Mouse (Mus musculus) lung, adult 18-20 months (tissue): ENCODE data around the gene Jakmip3.

Experiments
- DNase-seq, 2 experiments: peaks; one replicate each; pipeline ENCODE4 v3.0.0; 2022; ENCODE audit warnings: mixed read lengths in 2 of 2

Gene Jakmip3

GRCm38 (mm10) chr7:138940612-138941461 is at the start of gene Jakmip3:
TSS of gene Jakmip3 (plus strand) at chr7:138940730.
- DNase-seq: no peak

- DNase-seq: no peak
These were observed 42.4 kb upstream of the Jakmip3 start for GRCm38 (mm10) chr7:138898122-138898521.

GRCm38 (mm10) chr7:138898743-138899142 is 41.8 kb upstream of the Jakmip3 start:
- DNase-seq: no peak

GRCm38 (mm10) chr7:138903886-138904435 is 36.6 kb upstream of the Jakmip3 start:
- DNase-seq: no peak

DNA sequence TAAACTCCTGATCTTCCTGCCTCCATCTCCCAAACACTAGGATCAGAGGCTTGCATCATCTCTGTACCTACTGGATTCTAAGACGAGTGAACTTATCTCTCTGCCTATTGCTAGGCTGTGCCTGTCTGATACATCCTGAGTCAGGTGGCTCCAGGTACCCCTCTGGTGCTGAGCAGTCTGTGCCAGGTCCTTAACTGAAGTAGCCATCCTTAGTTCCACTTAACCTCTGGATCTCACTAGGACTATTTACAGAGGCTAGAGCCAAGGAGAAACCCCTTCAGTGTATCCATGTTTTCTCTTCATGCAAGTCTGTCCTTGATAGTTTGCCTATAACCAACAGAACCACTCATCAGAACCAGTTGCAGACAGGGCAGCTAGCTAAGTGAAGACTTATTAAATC is 34.1 kb upstream of the Jakmip3 start:
- DNase-seq: peak; percentile 25 to 70

GRCm38 (mm10) chr7:138907043-138907442 is 33.5 kb upstream of the Jakmip3 start:
- DNase-seq: peak; percentile 70 to 82

- DNase-seq: no peak
These were observed 32.6 kb upstream of the Jakmip3 start for GRCm38 (mm10) chr7:138907976-138908375.

- DNase-seq: no peak
These were observed 31.7 kb upstream of the Jakmip3 start for GRCm38 (mm10) chr7:138908768-138909276.

GRCm38 (mm10) chr7:138909277-138910192 is 31.0 kb upstream of the Jakmip3 start, which contains the start of gene Bnip3:
TSS of gene Bnip3 (minus strand) at chr7:138909519.
- peak; percentile 94 to 95 for DNase-seq

DNA sequence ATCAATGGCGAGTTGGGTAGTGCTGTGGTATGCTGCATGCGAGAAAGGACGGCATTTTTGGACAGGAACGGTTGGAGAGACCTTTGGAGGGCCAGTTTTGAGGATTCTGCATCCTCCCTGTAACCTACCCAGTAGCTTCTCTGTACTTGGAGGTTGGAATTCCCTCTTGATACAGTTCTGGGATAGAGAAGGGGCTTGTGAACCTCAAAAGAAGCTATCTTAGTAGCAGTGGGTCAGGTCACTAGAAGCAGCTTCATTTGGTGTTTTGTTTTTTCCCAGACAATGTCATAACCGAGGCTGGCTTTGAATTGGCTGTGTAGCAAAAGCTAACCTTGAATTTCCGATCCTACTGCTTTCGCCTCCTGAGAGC is 30.4 kb upstream of the Jakmip3 start:
- DNase-seq: no peak

DNA sequence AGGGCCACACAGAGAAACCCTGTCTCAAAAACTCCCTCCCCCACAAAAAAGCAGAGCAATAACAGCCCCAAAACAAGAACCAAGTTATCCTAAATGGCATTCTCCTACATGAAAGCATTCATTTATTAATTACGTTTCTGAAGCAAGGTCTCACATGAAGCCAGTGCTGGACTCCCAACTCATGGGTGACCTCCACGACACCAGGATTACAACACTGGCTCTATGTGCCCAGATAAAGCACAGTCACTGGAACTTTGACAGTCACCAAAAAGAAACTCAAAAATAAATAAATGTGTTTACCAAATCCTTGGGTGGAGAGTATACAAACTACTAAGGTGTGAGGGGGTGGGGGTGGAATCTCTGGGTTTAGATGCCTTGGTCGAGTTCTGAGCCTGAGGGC is 26.9 kb upstream of the Jakmip3 start:
- no peak for DNase-seq

DNA sequence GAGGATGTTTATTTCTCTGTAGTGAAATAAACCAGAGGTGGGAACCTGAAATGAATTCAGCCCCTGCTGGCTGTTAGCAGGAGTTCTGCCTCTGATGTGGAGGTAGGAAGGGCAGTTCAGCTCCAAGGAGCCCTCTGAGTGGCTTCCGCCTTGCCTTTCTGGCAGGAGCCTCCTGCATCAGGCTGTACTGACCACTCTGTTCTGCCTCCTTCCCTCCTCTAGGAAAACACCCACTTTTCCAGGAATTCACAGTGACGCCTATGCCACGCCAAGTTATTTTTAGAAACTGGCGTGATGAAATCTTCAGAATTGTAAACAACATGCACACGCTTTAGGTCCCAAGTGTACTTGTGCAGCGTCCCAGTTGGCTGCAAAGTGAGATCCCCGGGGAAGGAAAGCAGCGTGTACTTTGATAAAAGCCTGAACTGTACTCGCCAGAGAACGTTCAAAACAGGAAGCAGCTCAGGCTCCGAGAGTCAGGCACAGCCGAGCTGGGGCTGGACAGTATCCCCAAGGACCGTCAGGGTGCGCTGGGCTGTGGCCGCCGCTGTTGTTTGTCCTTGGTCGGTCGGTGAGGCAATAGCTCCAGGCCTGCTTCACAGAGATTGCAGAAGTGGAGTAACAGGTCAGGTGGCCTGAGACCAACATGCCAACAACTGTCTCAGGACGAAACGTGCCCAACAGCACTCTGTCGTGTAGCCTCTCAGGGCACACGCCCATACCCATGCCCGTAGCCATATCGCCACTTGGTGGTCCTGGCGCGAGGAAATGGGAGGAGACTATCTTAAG is 21.2 kb upstream of the Jakmip3 start:
- DNase-seq: peak; percentile 91 to 96

GRCm38 (mm10) chr7:138921611-138922010 is 18.9 kb upstream of the Jakmip3 start:
- no peak for DNase-seq

GRCm38 (mm10) chr7:138923756-138924425 is 16.6 kb upstream of the Jakmip3 start:
- peak in 1 of 2 experiments; percentile 36 for DNase-seq

GRCm38 (mm10) chr7:138928456-138928855 is 12.1 kb upstream of the Jakmip3 start:
- no peak for DNase-seq

GRCm38 (mm10) chr7:138934523-138934922 is 6.0 kb upstream of the Jakmip3 start:
- no peak for DNase-seq

GRCm38 (mm10) chr7:138938991-138939390 is 1.5 kb upstream of the Jakmip3 start:
- DNase-seq: no peak

DNA sequence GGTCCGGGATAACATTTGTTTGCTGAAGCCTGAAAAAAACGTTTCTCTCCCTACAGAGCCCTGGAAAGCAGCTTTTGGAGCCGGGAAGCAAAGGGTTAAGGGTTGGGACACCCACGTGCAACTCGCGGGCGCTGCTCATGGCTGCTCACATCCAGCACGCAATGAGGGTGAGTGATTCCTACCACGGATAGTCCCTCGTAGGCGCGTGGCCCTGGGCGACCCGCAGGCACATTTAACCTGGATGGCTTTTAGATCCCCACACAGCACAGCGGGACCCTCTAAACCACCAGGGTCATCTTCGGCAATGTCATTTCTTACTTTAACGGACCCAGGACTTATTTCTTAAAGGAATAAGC is 296 bp upstream of the Jakmip3 start:
- no peak for DNase-seq

- DNase-seq: no peak
These were observed 1.0 kb downstream of the Jakmip3 start for GRCm38 (mm10) chr7:138941571-138941970.

GRCm38 (mm10) chr7:138942301-138942700 is 1.8 kb downstream of the Jakmip3 start:
- DNase-seq: no peak

DNA sequence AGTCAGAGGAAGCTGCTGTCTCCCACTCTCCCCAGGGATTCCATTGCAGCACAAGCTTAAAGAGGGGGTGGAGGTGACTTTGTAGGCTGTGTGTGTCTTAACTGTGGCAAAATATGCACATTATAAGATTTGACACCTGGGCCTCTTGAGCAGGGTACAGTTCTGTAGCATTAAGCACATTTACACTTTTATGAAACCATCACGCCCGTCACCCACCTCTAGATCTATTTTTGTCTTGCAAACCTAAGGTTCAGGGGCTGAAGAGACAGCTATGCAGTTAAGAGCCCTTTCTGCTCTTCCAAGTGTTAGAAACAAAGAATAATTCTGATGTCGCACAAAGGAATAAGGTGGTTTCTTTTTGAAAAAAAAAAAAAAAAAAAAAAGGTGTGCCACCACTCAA is 5.1 kb downstream of the Jakmip3 start:
- no peak for DNase-seq

DNA sequence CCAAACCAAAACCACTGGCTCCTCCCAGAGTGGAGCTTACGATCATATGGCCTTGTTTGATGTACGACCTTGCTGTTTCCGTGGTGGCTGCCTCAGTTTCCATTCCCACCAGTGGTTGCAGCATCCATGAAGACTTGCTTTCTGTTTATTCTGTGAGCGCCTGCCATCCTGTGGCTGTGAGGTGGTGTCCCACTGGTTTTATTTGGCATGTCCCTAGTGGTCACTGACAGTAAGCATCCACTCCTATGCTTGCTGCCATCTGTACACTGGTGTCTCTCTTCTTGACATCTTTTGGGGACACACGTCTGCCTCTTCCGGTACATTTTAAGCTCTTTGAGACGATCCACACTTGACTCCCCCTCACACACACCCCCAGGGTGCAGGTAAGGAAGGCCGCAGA is 7.2 kb downstream of the Jakmip3 start:
- no peak for DNase-seq
